ENCODE assay signal across 10 mouse cellular contexts in the genomic region with DNA sequence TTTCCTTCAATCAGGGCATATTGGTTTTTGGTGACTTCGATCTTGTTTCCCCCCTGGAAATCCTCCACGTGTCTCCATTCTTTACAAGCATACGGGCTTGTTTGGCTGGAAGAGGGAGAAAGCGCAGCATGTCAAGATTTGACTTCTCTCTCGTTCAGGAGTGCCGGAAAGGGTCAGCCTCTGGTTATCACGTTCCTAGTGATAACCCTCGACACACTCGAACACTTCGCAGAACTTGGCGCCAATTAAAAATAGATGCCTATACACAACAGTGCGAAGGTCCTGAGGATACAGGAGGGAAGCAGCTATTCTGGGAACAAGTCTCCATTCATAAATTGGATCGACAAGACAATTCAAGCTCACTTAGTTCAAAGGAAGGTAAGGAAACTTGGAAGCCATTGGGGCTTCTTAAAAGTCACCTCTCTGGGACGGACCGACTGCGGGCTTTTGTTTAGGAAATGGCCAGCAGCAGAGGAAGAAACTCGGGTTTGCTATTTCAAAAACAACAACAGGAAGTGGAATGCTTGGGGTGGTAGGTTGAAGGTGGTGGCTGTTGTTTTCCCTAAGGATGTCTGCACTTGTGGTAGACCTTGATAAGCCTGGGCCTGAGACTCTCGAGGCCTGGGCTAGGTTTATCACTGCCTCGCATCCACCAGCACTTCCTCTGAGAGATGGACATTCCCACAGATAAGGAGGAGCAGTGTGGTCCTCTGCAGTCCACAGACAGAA. TPM values are rescaled to one million over a fixed set of nuclear protein-coding genes. Genes with fewer than 3 reads are reported as not detected.
DNase-seq lines count a peak whose midpoint lies in the region.
"Had no signal": no experiment of that assay in that cellular context is flagged by ENCODE, and none has a peak within 500 bp of the region (broad histone marks: within the 10 kb centered on the region; RNA-seq: fewer than 3 reads in every experiment).

No protein-coding gene starts in this region.

- no peaks in the 10 kb centered on the region for H3K27me3 ChIP-seq in heart, embryonic 10.5 days (ENCODE audit: insufficient read depth, poor library complexity, severe bottlenecking)
- H3K27me3 ChIP-seq: embryonic facial prominence, embryonic 15.5 days had no signal

- H3K36me3 ChIP-seq in heart, embryonic 10.5 days: peaks cover 36% of the 10 kb centered on the region; the same call in 1 of the 2 replicates
- H3K36me3 ChIP-seq: embryonic facial prominence, embryonic 15.5 days had no signal

- H3K4me3 ChIP-seq in heart, embryonic 10.5 days: peak overlapping the region; percentile 35
- H3K4me3 ChIP-seq: embryonic facial prominence, embryonic 15.5 days had no signal

- 20% methylated on average over 19 of the region's 19 CpGs for WGBS in heart, embryonic 10.5 days

- H3K27ac ChIP-seq in heart, embryonic 10.5 days: peak overlapping the region; percentile 42
- H3K27ac ChIP-seq: embryonic facial prominence, embryonic 15.5 days had no signal

- DNase-seq in heart, adult 11 months: peak; percentile 98
- no peak for DNase-seq in heart, postnatal 4 days
- DNase-seq in heart, embryonic 10.5 days (ENCODE audit: low spot score): peak; percentile 90
- DNase-seq in liver: peak; percentile 78
- peak; percentile 73 for DNase-seq in lung, postnatal 36 days
- no peak for DNase-seq in layer of hippocampus, adult 9-11 months
- DNase-seq in cerebellum, postnatal 10 days: no peak
- DNase-seq in testis, postnatal 10 days (ENCODE audit: low spot score): no peak
- DNase-seq: gastrocnemius, postnatal 36 days had no signal

- no peaks in the 10 kb centered on the region for H3K9me3 ChIP-seq in heart, embryonic 10.5 days
- H3K9me3 ChIP-seq: embryonic facial prominence, embryonic 15.5 days had no signal

- H3K4me1 ChIP-seq in heart, embryonic 10.5 days: peaks cover 23% of the 10 kb centered on the region
- H3K4me1 ChIP-seq: embryonic facial prominence, embryonic 15.5 days had no signal

RNA-seq across cellular contexts. Expression of a gene that starts 16.4 kb away (rescaled TPM):
- 100 to 1,000 TPM; 115 to 119 TPM for total RNA-seq in heart, postnatal 4 days (2021)
- 36.7 and 48.1 TPM in 2 replicates for polyA plus RNA-seq in heart, embryonic 10.5 days (2016; fragmentation: Nextera tagmentation; extraction: Ambion mirVana)

Comparison
In these comparisons a context has a peak if more than half of its experiments do, and no peak if none do; other contexts are left out.
1. DNase-seq: peak in heart, adult 11 months (single experiment), heart, embryonic 10.5 days (single experiment), liver (single experiment) and lung, postnatal 36 days (single experiment); none in heart, postnatal 4 days (single experiment), layer of hippocampus, adult 9-11 months (single experiment), cerebellum, postnatal 10 days (0 of 2) and testis, postnatal 10 days (single experiment).